Mouse (Mus musculus) c-Kit-negative CD71-positive TER-119-positive erythroid progenitor cells, embryonic 14.5 days (primary cell): ENCODE results near the gene Hspe1.
"Not testable (repeated sequence)": the region's sequence is repeated elsewhere in the genome, so short reads cannot be mapped to it uniquely, and the experiment has no call there.

ENCODE experiments used
- DNase-seq: peaks from one replicate; pipeline ENCODE4 v3.0.0-alpha.2; 2013; ENCODE audit warnings: low read depth, low spot score

Hspe1 gene

GRCm38 (mm10) chr1:55085781-55086366 lies 2.1 kb upstream of the Hspe1 start:
- no peak for DNase-seq

GRCm38 (mm10) chr1:55086868-55087400 lies 998 bp upstream of the Hspe1 start:
- DNase-seq, result peak; percentile 41

- DNase-seq, result no peak
These were observed 479 bp upstream of the Hspe1 start for GRCm38 (mm10) chr1:55087401-55087904.

GRCm38 (mm10) chr1:55088611-55089497 lies 922 bp downstream of the Hspe1 start:
- no peak for DNase-seq

- DNase-seq, result no peak
These were observed 1.6 kb downstream of the Hspe1 start for GRCm38 (mm10) chr1:55089498-55090064.

GRCm38 (mm10) chr1:55092056-55092455 lies 4.1 kb downstream of the Hspe1 start:
- DNase-seq, result no peak

GRCm38 (mm10) chr1:55092469-55092868 lies 4.5 kb downstream of the Hspe1 start:
- no peak for DNase-seq

GRCm38 (mm10) chr1:55106919-55107585 lies 19.1 kb downstream of the Hspe1 start:
- no peak for DNase-seq

GRCm38 (mm10) chr1:55107644-55108043 lies 19.7 kb downstream of the Hspe1 start:
- DNase-seq, result no peak

- no peak for DNase-seq
These were observed 20.5 kb downstream of the Hspe1 start for GRCm38 (mm10) chr1:55108473-55108872.

- no peak for DNase-seq
These were observed 21.3 kb downstream of the Hspe1 start for GRCm38 (mm10) chr1:55109066-55109766.

- DNase-seq, result no peak
These were observed 35.1 kb downstream of the Hspe1 start for GRCm38 (mm10) chr1:55123046-55123445.

- DNase-seq, result no peak
These were observed 35.6 kb downstream of the Hspe1 start for GRCm38 (mm10) chr1:55123561-55123960.

- not testable (repeated sequence) for DNase-seq
These were observed 36.2 kb downstream of the Hspe1 start for GRCm38 (mm10) chr1:55124136-55124535.

- no peak for DNase-seq
These were observed 41.8 kb downstream of the Hspe1 start for GRCm38 (mm10) chr1:55129716-55130115.

GRCm38 (mm10) chr1:55130190-55130916 lies 42.4 kb downstream of the Hspe1 start:
- DNase-seq, result no peak

- DNase-seq, result peak; percentile 84
These were observed 43.0 kb downstream of the Hspe1 start, which contains the start of gene Mob4 for GRCm38 (mm10) chr1:55130943-55131401. Gene Mob4 (plus strand): TSS chr1:55131231.

GRCm38 (mm10) chr1:55131424-55132014 lies 43.6 kb downstream of the Hspe1 start:
- DNase-seq, result peak; percentile 44

GRCm38 (mm10) chr1:55132308-55132707 lies 44.4 kb downstream of the Hspe1 start:
- DNase-seq, result no peak

GRCm38 (mm10) chr1:55133173-55133572 lies 45.2 kb downstream of the Hspe1 start:
- no peak for DNase-seq
